Mouse (Mus musculus) c-Kit-positive CD71-negative TER-119-negative erythroid progenitor cells, embryonic 14.5 days (primary cell): Measurements from ENCODE around the gene Cacnb3.
"Not testable (repeated sequence)": the region's sequence is repeated elsewhere in the genome, so short reads cannot be mapped to it uniquely, and the experiment has no call there.

ENCODE experiments used
- DNase-seq: peaks from one replicate; pipeline ENCODE4 v3.0.0-alpha.2; 2013; ENCODE audit warnings: low read depth

Gene Cacnb3

DNA sequence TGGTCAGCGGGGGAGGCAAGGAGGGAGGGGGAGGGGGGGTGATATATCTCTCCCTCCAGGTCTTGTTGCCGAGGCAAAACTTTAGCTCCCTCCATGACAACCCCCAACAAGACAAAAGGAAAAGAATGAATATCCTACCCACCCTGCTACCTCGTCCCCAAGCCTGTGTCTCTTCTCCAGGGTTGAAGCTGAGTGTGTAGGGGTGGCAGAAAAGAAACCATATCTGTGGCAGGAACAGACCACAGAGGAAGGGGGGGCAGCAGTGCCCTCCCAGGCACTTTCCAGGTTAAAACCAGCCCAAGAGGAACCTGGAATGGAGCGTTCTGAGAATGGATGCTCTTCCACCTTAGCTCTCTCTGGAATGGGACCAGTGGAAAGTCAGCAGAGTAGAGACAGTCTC, at the start of gene Cacnb3:
Gene Cacnb3, plus strand, starts transcription at position 301 of the 400 bp plus-strand sequence.
- no peak for DNase-seq

DNA sequence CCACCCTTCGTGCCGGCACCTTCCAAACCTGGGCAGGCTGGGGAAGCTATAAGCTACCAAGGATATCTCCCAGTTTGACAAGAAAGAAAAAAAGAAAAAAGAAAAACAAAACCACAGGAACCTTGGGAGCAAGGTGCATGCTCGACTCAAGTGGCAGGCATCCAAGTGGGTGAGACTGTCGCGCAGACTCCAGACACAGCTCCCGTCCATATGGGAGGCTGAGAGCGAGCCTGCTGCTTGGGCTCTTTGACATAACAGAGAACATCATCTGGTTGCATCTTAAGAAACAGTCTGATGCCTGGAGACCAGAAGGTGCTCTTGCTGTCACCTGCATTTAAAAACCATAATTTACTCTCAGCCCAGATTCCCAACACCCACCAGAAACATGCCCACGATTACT, 48.2 kb upstream of the Cacnb3 start:
- no peak for DNase-seq

DNA sequence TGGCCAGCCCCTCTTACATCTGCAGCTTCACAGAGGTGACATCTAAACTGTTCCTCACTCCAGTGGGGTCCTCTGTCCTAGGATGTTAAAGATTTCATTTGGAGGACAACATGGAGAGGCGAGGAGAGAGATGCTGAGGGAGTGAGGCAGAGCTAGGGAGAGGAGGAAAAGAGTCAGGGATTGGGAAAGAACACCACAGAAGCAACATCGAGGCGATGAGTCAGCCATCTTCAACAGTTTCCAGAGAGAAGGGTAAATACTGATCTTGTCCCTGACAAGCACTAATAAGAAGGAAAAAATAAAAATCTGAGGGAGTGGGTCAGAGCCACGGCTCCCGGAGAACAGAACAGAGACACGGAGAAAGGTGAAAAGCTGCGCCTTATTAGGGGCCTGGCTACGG, 47.6 kb upstream of the Cacnb3 start:
- no peak for DNase-seq

DNA sequence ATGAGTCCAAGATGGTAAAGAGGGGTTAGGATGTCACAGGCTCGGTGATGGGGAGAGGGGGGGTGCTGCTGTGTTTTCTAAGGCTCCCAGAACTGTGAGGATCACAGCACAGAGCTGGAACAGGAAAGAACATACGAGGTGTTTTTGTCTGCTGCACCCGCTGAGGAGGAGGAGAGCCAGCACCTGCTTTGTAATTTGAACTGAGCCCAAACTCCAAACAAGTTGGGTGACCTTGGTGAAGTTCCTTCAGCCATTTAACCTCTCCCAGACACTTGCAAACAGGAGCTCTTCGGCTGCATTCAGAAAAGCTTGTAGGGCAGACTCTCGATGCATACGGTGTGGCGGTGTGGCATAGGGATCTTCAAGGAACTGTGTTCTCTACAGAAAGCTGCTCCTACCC, 45.2 kb upstream of the Cacnb3 start:
- no peak for DNase-seq

DNA sequence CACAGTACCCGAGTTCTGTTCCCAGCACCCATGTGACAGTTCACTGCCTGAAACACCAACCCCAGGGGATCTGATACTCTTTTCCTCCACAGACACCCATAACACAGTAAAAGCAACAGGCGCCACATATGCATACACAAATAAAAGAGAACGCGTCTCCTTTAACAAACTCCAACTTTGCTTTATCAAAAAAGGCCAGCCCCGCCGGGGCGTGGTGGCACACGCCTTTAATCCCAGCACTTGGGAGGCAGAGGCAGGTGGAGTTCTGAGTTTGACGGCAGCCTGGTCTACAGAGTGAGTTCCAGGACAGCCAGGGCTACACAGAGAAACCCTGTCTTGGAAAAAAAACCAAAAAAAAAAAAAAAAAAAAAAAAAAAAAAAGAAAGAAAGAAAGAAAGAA, 44.5 kb upstream of the Cacnb3 start:
- DNase-seq: not testable (repeated sequence)

DNA sequence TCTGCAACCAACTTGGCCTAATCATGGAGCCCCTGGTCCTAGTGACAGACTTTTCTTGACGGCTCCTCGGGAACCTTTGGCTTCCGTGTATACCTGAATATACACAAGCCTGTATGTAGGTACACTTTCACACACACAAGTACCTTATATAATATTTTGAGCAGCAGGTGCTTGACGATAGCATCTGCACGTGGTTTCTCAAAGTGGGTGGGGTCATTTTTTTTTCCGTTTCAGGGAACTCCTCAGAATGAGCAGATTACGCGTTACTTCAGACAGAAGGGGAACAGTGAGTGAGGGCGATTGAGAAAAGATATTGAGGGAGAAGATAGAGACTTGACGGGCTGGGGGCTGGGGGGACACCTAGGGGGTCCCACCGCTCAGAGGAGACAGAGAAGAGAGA, 42.9 kb upstream of the Cacnb3 start:
- no peak for DNase-seq

DNA sequence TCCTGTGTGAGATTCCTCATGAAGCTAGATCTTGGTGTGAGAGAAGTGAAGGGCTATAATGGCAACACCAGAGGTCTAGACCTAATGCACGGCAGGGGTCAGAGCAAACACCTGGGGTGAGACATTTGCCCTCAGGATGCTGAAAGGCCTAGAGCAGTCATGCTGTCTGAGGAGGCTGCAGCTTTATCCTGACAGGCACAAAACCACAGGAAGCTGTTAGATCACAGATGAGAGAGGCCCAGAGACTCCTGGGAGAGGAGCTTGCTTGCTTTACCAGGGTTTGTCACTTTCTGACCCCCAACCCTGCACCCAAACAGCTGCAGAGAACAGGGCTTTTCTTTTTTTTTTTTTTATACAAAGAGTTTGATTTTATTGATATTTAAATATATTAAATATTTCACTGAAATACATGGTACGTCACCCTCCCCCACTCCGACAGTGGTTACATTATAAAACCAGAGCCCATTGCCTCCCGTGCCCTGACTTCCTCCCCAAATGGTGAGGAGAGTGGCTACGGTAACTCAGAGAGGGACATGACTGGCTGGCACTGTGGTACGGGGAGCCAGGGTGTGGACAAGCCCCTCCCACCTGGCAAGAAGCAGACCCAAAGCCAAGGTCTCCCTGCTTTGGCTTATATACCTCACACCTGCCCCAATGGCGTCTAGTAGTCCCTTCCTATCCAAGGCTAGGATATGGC, 40.9 kb upstream of the Cacnb3 start:
- no peak for DNase-seq

DNA sequence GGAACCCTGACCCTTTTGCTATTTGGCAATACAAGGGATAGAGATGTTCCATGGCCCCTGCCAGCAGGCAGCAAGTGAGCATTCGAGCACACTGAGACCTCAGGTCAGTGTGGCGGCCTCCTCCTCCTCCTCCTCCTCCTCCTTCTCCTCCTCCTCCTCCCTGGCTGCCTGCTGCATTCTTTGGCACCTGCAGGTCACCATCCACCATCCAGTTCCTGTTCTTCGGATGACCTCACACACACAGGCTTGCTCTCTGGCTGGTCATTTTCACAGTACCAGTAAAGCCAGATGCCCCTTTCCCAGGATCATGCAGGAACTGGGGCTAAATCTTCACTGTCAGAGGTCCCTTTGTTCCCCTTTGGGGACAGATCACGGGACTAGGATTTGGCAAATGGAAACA, 39.2 kb upstream of the Cacnb3 start:
- DNase-seq: no peak

DNA sequence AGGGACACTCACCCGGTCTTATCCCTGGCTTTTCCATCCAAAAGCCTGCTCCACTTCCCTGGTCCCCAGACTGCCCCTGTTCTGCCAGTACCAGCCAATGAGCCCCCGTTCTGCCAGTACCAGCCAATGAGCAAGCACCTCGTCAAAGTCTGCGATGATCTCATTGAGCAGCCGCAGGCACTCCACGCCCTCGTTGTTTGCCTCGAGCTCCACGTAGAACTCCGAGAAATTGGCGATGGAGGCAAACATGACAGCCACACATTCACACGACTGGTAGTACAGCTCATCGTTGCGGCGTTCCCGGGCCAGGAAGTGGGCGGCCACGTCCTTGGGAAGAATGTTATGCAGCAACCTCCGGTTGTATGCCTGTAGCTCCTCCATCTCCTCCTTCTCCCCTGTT, 36.4 kb upstream of the Cacnb3 start:
- DNase-seq: no peak

DNA sequence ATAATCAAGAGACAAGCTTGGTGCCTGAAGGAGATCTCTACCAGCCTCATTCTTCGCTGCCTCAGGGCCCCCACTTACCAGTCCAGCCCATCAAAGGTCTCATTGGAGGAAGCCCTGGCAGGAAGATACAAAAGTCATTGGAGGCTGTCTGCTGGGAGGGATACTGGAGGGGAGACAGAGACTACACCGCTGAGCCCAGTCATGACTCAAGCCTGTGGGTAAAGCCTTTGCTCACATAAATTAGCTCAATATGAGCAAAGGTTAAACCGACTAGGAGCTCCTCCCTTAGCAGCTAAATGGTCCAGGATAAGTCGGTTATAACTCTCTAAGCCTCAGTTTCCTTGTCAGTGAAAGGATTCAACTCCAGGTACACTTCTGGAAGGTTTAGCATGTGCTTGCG, 35.6 kb upstream of the Cacnb3 start:
- DNase-seq: no peak

DNA sequence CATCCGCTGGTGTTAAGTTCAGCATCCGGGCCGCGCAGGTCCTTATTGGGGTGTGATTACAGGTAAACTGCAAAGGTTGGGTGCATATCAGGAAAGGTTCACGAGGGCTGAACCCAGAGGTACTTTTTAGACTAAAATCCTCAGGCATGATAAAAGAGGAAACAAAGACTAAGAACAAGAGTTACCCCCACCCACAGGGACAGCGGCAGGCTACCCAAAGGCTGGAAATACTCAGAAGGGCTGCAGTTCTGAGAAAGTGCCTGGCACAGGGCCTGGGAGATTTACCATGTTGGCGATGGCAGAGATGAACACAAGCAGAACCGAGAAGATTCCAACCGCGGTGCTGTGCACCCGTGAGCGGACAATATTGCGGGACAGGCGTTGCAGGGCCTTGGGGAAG, 34.0 kb upstream of the Cacnb3 start:
- DNase-seq: no peak

DNA sequence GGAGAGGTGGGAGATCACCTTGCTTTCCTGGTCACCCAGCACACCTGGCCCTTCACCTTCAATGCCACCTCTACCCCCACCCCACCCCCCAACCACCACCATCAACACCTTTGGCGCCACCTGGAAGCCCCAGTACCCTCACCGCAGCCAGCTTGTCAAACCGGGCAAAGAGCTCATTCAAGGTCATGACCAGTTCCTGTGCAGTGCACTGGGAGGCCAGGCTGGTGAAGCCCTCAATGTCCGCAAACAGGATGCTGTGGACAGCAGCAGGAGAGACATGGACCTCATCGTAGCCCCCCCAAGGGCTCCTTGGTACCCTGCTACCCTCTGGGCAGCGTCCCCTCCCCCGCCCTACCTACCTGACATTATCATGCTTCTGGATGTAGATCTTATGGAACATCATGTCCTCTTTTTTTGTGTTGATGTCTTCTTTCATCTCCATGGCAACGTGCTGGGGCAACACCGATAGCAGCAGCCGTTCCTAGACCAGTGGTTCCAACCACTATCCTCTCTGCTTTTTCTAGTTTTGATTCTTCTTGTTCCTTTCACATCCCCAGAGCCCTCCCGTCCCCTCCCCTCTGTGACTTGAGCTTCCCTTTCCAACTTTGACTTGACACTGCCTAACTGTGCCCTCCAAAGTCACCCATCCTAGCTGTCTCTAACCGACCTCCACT, 30.5 kb upstream of the Cacnb3 start:
- no peak for DNase-seq

DNA sequence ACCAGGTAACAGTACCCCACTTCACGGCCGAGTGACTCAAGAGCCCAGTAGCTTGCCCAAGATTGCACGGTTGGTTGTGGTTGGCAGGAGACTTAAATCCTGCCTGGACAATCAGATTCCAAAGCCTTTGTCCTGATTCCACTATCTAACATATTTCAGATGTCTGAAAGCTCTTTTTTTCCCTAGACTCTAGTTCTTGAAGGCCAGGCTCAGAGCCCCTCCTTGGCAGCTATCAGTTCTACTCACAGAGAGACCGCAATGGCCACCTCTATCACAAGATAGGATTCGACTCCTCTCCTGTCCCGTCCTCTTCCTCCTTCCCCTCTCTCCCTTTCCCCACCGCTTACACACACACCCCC, 28.8 kb upstream of the Cacnb3 start:
- DNase-seq: no peak

DNA sequence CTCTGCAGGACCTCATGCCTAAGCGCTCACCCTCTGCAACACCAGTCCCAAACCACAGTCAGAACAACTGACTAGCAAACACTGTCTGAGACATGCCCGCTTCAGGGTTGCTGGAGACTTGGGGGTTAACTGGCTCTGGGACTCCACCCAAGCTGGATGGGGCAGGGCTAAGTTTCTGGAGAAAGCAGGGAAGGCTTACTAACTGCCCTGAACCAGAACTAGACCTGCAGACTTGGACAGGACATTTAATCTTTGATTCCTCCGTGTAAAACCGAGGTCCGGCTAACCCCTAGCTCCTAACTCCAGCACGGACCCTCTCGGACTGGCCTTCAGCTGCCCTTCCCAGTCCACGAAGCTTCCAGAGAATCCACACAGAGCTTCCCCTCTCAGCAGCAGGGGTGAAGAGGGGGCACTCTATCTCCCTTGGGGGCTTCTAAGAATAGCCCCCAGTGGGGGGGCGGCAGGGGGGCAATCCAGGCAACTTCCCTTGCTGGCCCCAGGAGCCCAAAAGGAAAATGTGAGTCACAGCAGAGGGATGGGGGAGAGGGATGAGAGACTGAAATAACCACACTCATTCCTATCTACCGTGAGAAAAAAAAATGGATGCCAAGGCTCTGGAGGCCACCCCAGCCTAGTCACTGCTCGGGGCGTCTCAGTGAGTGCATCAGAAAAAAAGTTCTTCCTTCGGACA, 28.3 kb upstream of the Cacnb3 start:
- no peak for DNase-seq

DNA sequence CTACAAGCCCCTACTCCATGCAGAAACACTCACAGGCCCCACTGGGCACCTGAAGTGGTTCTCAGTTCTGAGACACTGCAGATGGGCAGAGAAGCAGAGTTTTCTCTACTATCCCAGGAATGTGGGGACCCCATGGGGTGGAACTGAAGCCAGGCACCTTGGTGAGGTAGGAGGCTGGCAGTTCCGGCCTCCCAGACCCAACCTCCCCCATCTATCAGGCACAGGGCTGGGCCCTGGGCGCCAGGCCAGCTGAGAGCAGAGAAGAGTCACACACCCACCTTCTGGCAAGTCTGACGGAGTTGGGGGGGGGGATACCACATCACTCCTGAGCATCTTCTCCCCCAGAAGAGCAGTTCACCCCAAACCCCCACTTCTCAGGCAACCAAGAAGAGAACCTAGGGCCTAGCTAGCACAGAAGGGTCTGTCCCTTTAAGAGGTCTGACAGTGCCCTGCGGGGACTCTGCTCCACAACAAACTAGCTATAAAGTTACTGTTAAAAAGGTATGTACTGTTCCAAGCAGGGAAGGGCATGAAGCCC, 27.6 kb upstream of the Cacnb3 start:
- DNase-seq: no peak

DNA sequence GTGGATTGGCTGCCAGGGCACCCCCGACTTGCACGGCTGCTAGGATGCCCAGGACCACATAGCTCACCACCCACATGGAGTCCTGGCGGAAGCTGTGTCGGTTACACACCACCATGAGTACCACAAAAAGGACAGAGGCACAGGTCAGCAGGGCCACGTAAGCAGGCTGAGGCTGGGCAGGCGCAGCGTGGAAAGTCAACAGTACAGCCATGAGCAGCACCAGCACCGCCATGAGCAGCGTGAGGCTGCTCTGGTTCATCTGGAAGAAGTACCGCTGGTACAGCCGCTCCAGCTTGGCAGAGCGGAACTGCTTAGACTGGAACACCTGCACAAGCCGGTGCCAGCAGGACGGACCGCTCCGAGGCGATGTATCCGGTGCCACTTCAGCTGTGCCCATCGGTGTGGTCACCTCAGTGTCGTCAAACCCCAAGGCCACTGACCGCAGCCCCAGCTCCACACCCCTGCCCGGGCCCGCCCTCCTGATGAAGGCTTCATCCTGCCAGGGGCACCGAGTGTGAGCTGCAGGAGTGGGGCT, 26.5 kb upstream of the Cacnb3 start:
- DNase-seq: no peak

DNA sequence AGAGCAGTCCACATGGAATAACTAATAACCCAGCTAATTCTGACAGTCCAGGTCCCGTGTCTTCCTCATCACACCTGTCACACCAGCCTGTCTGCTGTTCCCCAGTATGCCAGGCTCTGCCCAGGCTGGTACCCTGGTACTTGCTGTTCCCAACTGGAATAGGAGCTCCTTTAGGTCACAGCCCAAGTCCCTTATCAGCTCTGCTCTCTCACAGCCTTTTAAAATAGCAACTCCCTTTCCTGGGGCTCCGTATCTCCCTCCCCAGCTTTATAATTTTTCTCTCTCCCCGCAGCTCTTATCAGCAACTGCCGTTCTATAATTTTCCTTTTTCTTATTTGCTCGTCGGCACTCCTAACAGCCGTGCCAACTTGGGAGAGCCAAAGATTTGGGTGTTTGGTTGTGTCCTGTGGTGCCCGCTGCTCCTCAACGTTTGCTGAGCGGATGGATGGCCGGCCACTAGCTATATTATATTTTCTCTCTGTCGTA, 24.5 kb upstream of the Cacnb3 start:
- no peak for DNase-seq

DNA sequence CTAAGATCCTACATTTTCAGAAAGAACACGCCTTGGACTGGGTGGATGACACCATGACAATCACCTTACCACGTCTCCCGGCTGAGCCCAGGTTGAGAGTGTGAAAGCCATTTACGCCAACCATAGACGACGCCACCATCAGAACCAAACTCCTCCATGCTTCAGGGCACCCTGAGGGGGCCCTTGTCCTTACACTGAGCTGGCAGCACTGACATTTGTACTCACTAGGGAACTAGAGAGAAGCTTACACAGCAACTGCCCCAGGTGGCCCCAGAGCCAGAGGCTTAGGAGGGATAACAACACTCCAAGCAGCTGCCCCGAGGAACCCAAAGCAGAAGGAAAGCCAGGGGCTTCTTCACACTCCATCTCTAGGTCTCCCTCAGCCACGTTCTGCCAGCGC, 23.9 kb upstream of the Cacnb3 start:
- DNase-seq: no peak

DNA sequence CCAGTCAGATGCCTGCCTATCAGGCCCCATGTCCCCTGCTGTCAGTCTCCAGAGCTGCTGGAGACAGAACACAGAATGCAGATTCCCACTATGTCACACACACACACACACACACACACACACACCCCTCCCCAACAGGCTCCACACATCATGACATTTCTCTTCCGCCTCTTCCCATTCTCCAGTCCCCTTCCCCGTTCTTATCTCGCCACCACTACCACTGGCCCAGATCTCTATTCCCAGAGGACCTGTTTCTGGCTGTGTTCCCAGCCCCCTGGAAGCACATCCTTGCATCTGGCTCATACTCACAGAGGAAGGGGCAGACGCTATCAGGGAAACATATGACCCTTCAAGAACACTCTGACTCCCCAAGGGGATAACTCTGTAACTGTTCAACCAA, 23.1 kb upstream of the Cacnb3 start:
- DNase-seq: no peak

DNA sequence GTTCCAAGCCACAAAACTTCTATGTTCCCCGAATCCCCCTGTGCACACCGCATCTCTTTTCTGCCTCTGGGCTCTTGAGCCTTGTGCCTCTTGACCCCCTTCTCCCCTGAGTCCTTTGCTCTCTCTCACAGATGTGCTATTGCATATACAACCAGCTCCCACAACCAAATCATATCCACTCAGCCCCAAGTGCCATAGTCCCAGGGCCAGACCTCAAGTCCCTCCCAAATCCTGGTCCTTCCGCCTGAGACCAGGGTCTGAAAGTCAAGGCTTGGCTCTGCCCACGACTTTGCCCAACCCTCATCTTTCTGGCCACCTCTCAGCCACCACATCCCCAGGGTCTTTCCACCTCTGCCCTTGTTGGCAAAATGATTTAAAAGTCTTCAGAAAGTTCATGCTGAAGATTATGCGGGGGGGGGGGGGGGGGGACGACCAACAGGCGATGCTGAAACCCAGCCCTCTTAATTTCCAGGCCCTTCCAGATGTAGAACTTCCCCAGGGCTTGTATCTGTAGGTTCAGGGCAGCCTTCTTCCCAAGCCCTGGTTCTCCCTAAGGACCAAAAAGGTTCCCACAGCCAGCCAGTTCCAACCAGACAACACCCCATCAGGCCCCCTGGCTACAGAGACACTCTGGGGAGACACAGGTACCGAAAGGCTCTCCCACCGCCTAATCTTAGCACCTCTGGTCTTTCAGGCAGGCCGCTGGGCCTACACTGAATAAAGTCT, 22.4 kb upstream of the Cacnb3 start:
- DNase-seq: no peak

DNA sequence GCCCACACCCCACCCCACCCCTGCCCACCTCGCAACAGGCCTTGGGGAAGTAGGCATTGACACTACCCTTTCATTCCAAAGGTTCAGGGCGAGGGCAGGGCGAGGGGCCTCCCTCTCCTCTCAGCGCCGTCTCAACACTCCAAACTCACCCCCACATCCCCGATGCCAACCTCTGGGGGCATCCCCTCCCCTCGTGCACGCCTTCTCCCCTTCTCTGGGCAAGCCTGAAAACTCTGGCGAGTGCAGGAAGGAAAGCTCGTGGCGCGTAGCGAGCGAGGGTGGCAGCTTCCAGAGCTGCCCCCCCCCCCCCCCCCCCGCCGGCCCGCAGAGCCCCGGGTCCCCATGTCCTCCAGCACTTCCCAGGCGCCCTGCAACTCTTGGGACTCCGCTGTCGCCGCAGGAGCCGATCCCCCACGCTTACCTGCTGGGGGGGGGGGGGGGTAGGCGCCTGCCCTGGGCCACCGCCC, 21.8 kb upstream of the Cacnb3 start:
- no peak for DNase-seq
